Mouse (Mus musculus) spleen, adult 2 months (tissue): ENCODE results near the gene Kcng4.

Experiments
- CTCF ChIP-seq: fragments of 200-500 bp; IDR thresholded peaks from 2 replicates; pipeline ENCODE4 v1.5.1; 2011; ENCODE audit warnings: mild to moderate bottlenecking, inconsistent platforms; ENCODE audit not compliant: insufficient read depth, insufficient read length, insufficient replicate concordance; ENCODE audit errors: extremely low read depth
- POLR2A ChIP-seq: fragments of 200-500 bp; IDR thresholded peaks from 2 replicates; pipeline ENCODE4 v1.6.1; 2011; ENCODE audit warnings: low read depth, low read length, inconsistent platforms

DNA sequence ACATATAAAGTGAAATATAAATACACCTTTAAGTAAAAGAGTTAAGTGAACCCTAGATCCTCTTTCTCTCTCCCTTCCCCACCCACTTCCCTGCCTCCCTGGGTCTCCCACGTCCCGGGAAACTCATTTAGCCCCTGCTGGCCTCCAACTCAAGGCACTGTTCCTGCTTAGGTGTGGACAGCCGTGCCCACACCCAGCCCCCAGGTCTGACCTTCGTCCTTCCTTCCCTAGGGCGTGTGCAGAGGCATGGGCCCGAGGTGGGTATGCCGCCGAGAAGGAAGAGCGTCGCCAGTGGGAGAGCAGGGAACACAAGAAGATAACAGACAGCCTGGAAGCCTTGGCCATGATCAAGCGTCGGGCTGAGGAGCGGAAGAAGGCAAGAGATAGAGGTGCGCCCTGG is 45.1 kb downstream of the Kcng4 start:
- TF ChIP-seq CTCF (no peak), POLR2A (no peak)
